Mouse (Mus musculus) cerebellum, postnatal 14 days (tissue): ENCODE measurements around the gene Sat2.
"Not testable (repeated sequence)": the region's sequence is repeated elsewhere in the genome, so short reads cannot be mapped to it uniquely, and the experiment has no call there.

Experiments
- DNase-seq, 2 experiments: peaks; one replicate each; pipeline ENCODE4 v3.0.0; 2021; ENCODE audit warnings: mixed read lengths in 2 of 2

Gene Sat2

DNA sequence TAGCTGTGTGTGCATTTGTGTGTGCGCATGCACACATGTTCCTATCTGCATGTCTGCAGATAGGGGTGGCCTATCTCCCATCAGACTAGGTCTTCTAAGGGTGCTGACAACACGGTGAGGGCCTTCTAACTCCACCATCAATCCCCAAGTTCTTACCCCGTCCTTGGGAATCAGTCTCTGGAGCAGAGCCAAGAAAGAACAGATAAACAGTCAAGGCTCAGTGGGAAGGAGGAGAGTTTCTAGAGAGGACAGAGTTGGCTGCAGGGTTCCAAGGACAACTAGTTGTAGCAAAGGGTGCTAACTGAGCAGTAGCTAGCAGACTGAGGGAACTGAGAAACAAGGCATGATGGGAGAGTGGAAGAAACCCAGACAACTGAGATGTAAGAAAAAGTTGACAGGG lies 20.1 kb upstream of the Sat2 start:
- DNase-seq: no peak

DNA sequence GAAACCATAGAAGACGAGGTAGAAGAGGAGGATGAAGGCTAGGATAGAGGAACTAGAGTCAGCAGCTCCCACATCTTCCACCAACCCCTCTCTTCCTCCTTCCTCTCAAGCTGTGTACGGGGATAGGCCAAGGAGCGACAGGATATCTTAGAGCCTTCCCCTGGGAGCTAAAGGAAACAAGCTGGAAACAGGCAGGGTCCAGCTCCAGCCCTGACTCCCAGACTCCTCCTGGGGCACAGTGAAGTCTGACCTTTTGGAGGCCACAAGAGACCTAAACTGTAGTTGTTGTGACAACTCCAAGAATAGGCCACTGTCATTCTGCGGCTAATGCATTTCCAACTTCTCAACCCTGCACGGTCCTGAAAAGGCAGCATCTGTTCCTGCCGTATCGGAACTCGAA lies 18.3 kb upstream of the Sat2 start:
- no peak for DNase-seq

DNA sequence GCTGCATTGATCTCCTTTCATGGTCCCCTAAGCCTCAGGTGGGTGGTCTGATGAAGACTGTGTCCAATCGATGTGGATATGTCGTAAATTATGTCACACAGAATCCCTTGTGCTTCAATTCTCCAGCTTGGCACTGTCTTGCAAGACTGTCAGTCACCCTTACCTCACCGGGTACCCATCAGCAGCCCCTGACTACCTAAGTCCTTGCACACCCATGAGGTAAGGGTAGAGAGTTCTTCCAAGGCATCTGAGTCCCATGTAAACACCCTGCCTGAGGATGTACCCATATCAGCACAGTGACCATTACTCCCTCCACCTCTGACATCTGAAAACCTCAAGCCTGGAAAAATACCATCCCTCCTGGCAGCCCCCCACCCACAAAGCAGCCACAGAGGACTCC lies 17.5 kb upstream of the Sat2 start:
- peak in 1 of 2 experiments; percentile 34 for DNase-seq

DNA sequence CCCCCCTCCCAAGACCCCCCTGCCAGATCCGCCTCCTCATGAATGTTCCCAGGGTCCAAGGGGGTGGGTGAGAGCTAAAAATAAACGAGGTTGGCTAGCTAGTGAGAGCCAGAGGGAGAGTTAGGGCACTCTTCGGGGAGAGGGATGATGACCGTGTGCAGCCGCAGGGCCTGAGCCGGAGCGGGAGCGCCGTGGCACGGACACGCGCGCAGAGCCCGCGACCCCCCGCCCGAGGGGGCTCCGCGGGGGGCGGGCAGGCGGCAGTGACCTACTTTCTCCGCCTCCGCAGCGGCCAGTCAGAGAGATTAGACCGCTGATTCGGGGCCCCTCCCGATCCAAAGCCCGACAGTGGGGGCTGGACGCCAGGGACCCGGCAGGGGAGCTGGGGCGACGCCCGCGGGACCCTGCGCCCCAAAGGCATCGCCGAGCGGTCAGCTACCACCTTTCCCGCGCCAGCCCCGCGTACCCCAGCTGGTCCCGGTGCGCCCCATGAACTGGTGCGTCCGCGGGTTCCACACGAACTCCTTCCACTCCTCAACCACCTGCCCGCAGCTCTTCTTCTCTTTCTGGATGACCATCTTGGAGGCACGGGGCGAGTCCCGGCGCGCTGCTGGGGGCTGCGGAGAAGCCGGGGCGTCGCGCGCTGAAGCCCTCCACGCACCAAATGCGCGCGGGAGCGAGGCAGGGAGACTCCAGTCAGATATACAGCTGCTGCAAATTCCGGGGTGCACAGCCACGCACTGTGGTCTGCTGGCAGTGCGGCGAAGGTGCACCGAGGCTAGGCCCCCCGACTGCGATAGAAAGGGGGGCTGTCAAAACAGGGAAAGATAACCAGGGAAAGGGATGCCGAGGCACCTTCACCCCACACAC lies 16.8 kb upstream of the Sat2 start:
- DNase-seq: peak; percentile 89 to 90

DNA sequence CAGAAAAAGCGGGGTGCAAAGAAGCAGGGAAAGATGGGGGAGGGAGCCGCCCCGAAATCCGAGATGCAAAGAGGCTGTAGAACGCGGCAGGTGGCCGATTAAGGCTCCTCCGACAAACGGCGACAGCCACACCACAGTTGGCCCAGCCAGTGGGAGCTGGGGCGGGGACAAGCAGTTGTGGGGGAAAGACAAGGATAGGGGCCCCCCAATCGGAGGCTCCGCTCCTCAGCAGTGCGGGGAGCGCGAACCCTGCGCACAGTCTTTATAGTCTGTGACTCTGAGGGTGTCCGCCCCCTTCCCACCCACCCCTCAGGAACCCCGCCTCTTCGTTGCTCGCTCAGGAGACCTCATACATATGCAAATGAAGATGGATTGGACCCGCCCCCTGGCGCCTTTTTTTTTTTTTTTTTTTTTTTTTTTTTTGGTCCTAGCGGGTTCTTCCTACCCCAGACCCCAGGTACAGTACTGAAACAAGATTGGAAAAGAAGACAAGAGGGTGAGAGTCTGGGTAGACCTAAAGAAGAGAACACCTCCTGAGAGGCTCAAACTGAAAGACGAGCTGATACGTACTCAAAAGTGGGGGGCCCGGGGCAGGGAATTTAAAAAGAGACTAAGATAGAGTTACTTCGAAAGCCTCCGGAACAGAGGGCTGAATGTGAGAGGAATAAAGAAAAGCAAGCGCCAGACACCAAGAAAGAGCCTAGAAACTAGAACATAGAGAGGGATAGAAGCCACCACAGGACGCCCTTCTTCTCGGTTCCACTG lies 15.9 kb upstream of the Sat2 start, which contains the start of gene Atp1b2:
Atp1b2 (minus strand) TSS at position 217 of the 765 bp plus-strand sequence.
- peak; percentile 92 to 94 for DNase-seq

DNA sequence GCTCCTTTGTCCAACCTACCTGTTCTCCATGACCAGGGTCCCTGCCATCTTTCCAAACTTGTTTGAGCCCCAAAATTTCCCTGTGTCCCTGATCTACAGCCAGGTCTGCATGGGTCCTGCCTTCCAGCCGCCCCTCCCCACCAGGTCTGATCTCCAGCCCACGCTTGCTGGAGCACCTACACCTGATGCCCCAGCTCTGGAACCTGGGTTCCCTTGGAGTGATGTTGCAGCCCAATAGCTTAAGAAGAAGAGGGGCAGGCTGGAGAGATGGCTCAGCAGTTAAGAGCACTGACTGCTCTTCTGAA lies 15.4 kb upstream of the Sat2 start:
- peak in 1 of 2 experiments; percentile 38 for DNase-seq

DNA sequence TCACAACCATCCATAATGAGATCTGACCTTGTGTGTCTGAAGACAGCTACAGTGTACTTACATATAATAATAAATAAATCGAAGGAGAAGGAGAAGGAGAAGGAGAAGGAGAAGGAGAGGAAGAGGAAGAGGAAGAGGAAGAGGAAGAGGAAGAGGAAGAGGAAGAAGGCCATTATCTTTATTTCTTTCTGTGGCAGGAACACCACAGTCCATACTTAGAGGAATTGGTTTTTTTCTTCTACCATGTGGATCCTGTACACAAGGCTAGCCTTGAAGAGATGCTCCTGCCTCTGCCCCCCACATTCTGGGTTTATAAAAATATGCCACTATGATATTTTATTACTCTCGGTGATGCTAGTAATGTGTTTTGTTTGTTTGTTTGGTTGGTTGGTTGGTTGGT lies 15.0 kb upstream of the Sat2 start:
- no peak for DNase-seq

DNA sequence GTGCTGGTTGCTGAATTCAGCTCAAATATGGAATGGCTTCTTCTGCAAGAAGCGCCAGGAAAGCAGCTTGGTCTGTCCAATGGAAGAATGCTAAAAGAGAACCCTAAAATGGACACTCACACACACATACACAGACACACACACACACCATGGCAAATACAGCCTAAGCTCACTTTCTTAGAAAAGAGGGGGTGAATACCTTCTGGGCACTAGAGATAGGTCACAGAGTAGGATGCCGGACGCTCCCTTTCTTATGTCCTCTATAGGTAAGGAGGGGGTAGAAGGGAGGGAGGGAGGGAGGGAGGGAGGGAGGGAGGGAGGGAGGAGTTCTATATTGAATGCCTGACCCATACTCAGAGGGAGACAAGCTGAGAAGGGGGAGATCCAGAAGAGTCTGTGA lies 13.3 kb upstream of the Sat2 start:
- no peak for DNase-seq

DNA sequence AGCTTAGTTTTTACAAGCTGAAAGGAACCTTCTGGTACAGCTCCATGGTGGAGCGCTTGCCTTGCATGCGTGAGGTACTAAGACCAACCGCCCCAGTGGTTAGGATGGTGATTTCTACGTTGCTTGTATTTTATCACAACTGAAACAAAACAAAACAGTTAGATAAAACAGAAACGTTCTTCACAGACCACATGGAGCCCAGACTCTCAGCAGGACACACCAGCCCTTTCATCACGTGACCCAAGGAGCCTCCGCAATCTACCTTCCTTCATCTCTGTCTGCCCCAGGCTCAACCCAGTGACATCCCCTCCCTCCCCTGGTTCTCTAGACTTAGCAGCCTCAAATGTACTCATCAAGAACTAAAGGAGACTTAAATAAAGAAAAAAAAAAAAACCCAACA lies 12.4 kb upstream of the Sat2 start:
- no peak for DNase-seq

DNA sequence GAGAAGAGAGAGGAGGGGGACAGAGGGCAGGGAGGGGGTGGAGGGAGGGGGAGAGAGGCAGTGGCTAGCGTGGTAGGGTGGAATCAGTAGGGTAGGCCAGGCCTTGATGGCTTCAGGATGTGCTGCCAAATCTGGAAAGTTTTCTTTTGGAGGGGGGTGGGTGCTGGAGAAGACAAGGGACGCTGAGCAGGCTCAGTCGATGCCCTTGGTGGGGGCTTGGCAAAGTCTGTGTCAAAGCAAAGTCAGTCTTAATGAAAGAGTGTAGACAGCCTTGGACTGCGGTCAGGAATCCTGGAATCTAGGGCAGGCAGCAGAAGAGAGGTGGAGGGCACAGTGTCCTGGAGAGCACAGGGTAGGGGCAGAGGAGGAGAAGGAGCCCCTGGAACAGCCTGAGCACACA lies 10.9 kb upstream of the Sat2 start:
- no peak for DNase-seq

DNA sequence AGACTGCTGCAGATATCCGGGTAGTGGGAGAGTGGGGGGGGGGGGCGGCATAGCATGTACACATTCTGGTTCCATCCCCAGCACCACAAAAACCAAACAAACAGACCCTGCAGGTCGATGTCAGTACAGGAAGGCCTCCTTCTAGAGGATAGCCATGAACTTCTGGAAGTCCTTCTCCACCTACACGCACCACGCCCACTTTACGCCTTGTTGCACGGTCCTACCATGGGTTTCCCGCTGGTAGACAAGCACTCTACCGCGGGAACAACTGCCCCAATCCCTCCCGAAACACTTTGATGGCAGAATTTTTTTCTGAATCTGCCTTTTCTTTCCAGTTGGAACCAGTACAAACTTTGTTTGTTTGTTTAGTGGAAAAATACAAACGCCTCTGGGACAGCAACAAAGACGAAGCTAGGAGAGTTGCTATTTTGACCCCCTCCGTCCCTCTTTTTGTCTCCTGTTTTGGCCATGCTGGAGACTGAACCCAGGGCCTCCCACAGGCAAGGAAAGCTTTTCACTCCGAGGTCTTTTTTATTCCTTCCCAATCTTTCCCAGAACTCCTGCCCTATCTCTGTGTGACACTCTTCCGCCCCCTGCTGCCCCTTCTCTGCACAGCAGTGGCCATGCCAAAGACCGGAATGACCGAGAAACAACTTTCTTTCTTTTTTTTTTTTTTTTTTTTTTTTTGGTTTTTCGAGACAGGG lies 8.1 kb upstream of the Sat2 start:
- peak; percentile 86 to 91 for DNase-seq

DNA sequence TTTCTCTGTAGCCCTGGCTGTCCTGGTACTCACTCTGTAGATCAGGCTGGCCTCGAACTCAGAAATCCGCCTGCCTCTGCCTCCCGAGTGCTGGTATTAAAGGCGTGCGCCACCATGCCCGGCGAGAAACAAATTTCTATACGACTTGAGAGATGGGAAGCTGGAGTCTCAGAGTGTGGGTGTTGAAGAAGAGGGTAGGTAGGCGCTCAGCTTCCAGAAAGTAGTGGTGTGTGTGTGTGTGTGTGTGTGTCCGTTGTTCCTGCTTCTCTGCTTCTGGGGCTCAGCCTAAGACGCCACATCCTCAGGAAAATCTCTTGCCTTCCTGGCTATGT lies 7.6 kb upstream of the Sat2 start:
- DNase-seq: not testable (repeated sequence)

DNA sequence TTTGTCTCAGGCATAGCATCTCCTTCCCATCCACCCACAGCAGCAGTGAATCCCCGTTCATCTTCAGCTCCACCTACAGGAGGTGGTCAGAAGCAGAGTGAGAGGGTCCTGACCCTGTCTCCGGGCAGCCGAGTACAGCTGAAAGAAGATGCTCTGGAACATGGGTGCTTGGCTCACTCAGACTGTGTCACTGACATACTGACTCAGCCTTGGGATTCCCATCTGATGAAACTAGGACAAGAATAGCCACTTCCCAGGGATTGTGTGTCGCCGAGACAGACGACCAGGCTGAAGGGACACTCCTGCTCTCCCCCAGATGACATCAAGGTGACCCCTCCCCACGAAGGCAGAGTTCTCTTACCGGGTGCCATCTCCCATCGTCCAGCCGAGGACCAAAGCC lies 5.0 kb upstream of the Sat2 start:
- no peak for DNase-seq

DNA sequence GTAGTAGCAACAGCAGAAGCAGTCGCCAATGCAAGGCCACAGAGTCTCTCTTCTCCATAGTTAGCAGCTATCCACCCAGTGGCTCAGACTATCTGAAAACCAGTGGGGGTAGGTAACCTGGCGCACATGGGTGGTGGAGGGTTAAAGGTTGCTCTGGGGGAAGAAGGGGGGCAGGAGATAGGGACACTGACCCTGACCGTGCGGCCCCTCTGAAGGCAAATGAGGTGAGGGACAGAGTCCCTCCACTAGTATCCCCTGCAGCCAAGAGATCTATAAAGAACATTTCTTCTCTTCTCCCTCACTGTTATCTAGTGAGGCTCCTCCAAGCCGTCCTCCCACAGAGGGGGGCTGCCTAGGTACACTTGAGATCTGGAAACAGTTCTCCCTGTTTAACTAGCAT lies 4.0 kb upstream of the Sat2 start, which contains the start of gene Shbg:
Shbg (minus strand) TSS at position 101 of the 400 bp plus-strand sequence.
- DNase-seq: no peak

DNA sequence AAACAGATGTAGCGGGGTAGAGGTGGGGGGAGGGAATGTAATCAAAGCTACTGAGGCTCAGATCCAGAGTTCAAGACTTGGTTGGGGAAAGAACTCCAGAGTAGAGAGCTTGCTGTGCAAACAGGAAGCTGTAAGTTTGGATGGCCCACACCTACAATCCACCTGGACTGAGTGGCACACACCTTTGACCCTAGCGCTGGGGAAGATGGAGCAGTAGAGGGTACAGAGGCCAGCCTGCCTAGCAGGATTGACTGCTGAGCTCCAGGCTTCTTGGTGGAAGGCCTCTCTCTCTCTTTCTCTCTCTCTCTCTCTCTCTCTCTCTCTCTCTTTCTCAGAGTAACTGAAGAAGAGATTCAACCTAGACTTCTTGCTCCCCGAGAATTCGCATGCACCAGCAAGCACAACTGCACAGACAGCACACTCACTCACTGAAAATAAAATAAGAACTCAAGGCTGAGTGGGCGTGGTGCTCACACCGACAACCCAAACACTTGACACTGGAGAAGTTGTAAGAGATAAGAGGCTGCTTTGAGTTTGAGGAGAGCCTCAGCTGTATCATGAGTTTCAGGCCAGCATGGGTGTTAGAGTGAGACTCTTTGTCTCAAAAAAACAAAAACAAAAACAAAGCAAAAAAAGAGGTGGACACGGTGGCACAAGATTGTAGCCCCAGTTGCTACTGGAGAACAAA lies 1.3 kb upstream of the Sat2 start:
- DNase-seq: no peak

DNA sequence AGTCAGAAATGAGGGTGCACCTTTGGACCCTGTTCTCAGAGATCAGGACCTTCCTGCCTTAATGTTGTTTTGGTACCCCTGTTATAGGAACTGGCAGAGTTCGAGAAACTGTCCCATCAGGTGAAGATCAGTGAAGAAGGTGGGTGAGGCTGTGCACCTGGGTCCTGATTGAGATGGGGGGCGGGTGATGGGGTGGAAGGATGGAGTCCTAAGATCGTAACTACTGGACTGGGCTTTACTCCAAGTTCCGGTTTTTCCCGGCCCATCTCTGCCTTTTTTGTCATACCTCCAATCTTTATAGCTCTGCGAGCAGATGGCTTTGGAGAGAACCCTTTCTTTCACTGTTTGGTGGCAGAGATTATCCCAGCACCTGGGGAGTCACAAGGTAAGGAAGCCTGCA lies 582 bp downstream of the Sat2 start:
- peak; percentile 74 to 78 for DNase-seq

DNA sequence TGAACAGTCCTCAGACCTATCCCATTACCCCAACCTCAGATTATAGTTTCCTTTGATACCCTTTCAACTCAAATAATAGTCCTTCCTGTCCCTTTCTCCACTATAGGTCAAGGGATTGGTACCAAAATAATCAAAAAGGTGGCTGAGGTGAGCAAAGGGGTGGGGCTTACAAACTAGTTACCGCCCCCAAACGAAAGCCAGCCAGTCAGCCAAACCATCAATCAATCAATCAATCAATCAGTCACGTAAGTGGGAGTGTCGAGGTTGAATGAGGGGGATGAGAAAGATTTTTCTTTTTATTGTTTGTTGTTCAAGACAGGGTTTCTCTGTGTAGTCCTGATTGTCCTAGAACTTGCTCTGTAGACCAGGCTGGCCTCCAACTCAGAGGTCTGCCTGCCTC lies 1.2 kb downstream of the Sat2 start:
- no peak for DNase-seq

DNA sequence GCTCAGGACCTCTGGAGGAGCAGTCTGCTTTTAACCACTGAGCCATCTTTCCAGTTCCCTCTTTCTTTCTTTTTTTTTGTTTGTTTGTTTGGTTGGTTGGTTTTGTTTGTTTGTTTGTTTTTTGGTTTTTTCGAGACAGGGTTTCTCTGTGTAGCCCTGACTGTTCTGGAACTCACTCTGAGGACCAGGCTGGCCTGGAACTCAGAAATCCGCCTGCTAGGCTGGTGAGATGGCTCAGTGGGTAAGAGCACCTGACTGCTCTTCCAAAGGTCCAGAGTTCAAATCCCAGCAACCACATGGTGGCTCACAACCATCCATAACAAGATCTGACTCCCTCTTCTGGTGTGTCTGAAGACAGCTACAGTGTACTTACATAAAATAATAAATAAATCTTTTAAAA lies 2.5 kb downstream of the Sat2 start:
- not testable (repeated sequence) for DNase-seq

DNA sequence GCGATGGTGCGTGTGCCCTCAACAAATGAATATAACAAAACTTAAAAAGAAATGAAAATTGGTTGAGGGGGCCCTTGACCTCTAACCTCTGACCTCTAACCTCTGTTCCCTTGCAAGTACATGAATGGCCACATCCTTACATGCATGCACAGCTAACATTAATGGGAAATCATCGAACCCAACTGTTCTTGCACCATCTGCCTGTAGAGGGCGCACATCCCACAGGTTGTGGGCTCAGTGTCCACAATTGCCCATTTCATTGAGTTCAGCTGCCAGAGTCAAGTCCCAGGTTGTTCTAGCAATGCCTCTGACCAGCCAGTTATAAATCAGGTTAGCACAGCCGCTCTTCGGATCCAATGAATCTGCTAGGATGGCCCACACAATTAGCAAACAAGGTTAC lies 6.5 kb downstream of the Sat2 start:
- peak; percentile 92 to 94 for DNase-seq

DNA sequence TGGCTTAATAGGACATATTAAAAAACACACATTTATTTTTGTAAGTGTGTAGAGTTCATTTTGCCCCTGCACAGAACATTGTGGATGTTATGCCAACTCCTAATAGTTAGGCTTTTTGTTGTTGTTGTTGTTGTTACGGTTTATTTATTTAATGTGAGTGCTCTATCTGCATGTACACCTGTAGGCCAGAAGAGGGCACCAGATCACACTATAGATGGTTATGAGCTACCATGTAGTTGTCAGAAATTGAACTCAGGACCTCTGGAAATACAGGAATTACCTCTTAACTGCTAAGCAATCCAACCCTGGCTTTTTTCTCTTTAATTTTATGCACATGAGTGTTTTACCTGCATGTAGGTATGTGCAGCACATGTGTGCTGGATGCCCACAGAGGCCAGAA lies 8.0 kb downstream of the Sat2 start:
- no peak for DNase-seq

DNA sequence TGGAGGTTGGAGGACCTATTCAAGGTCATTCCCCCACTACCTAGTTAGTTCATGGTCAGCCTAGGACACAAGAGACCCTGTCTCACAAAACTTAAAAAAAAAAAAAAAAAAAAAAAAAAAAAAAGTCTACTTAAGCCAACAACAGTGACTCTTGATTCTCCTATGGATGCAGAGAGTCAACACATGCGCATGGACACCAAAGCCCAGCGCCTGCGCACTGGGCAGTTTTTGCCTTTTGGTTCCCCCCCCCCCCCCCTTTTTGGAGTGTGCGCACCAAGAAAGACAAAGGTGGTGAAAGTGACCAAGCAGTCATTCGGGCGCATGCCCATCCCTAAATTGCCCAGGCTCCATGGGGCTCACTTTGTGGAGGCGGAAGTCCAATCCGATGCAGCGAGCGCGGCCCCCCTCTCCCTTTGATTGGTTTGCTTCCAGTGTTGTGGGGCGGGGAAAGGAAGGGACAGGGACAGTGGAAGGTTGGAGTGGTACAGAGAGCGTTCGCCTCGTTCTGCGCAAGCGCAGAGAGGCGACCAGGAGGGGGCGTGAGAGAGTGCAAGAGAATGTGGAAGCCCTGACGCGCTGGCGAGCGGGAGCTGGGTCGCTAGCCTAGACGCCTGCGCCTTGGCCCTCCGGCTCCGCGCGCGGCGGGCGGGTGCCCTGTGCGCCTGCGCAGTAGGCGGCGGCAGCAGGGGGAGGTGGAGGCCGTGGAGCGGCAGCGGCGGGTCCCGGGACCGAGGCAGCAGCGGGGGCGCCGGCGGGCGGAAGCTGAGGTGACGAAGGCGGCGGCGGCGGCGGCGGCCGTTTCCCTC lies 10.7 kb downstream of the Sat2 start, which contains the start of gene Fxr2:
Fxr2 (plus strand) TSS at position 707 of the 806 bp plus-strand sequence.
- DNase-seq: peak; percentile 100
